ENCODE assay signal across 8 mouse cellular contexts in the genomic region with DNA sequence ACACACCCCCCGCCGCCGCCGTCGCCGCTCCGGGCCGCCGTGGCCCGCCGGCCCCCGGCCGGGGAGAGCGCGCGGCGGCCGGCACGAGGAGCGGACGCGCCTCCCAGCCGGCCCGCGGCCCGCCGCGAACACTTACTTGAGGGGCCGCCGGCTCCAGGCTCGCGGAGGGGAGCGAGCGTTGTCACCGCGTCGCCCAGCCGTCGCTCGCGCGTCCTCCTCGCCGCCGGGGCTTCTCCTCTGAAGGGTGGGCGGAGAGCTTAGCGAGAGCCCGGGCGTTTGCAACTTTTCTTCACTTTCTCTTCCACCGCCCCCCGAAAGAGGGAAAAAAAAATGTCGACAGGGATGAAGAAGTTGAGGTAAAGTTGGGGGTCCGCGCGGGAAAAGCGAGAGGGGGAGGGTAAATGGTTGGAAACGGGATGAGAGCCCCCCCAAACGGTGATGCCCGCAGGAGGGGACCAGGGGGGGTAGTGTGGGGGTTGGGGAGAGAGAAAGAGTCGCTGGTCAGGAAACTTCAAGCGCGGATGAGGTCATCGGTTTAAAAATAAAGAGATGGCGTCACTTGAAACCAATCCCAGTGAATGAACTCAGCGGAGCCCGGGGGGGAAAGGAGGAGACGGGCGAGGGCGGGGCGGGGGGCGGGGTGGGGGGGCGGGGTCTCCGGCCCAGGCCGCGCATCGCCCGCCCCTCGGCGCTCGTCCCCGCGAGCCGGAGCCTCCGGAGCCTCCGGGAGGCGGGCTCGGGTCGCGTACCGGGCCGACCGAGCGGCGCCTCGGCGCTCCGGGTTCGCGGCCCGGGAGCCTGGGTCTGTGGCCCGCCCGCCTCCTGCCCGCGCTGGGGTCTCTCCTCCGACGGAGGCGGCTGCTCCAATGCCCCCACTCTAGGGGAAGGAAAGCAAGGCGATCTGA. TPM values are rescaled to one million over a fixed set of nuclear protein-coding genes. Genes with fewer than 3 reads are reported as not detected.
DNase-seq lines count a peak whose midpoint lies in the region; ATAC-seq and TF ChIP-seq lines count a peak whose summit lies in the region.

A gene (minus strand): TSS at position 485 of the 905 bp plus-strand sequence.

- intact Hi-C loops in heart, postnatal 25 days (cut with DNase I), result loop anchor here (5.0 to 10.0 kb wide), 2 partner anchors 130 to 368 kb away; a partner anchor contains a TSS

- peak; percentile 90 for DNase-seq in MEL (ENCODE audit: low read depth, low spot score)
- DNase-seq in cerebellum, adult 18-20 months, result peak; percentile 88 to 92
- peak; percentile 86 for DNase-seq in heart, postnatal 25 days (ENCODE audit: low spot score)
- peak; percentile 91 for DNase-seq in layer of hippocampus, adult 11-12 months (ENCODE audit: low spot score)
- peak; percentile 89 for DNase-seq in liver, postnatal 0 days
- peak; percentile 83 for DNase-seq in testis, postnatal 10 days (ENCODE audit: low spot score)

- H3K4me3 ChIP-seq in MEL (ENCODE audit: control insufficient read depth in 1 of 2, insufficient read depth in 1 of 2, low read depth in 2 of 2, low read length in 2 of 2), result peak within 1 kb of the TSS; percentile 96 to 98
- H3K4me3 ChIP-seq in forebrain, embryonic 16.5 days (replicated peaks; ENCODE audit: low read length), result peak within 1 kb of the TSS; percentile 62
- H3K4me3 ChIP-seq in liver, postnatal 0 days (ENCODE audit: low read depth, low read length), result peak within 1 kb of the TSS; percentile 93
- peak within 1 kb of the TSS; percentile 60 for H3K4me3 ChIP-seq in neural tube, embryonic 14.5 days (ENCODE audit: low read depth, low read length)

- H3K79me2 ChIP-seq in MEL (ENCODE audit: control insufficient read depth, insufficient read depth, low read length, poor library complexity), result peaks cover 5% of the 10 kb centered on the region; the same call in 1 of the 2 replicates

- no peaks in the 10 kb centered on the region for H3K9me3 ChIP-seq in MEL (replicated peaks; ENCODE audit: insufficient read depth, low read length)
- no peaks in the 10 kb centered on the region for H3K9me3 ChIP-seq in forebrain, embryonic 16.5 days (ENCODE audit: control insufficient read depth, low read length)
- H3K9me3 ChIP-seq in liver, postnatal 0 days (ENCODE audit: low read length), result no peaks in the 10 kb centered on the region
- H3K9me3 ChIP-seq in neural tube, embryonic 14.5 days (ENCODE audit: control insufficient read depth, low read length), result no peaks in the 10 kb centered on the region

- H3K4me1 ChIP-seq in MEL (ENCODE audit: control insufficient read depth in 1 of 2, insufficient read depth in 2 of 2, low read length in 2 of 2), result peaks cover under 1 to 4% of the 10 kb centered on the region in 2 experiments; a peak in 2 of 4 replicates
- peaks cover 8% of the 10 kb centered on the region for H3K4me1 ChIP-seq in forebrain, embryonic 16.5 days (replicated peaks; ENCODE audit: control insufficient read depth, insufficient read depth, low read length)
- H3K4me1 ChIP-seq in liver, postnatal 0 days (ENCODE audit: insufficient read depth), result peaks cover 28% of the 10 kb centered on the region
- H3K4me1 ChIP-seq in neural tube, embryonic 14.5 days (ENCODE audit: control insufficient read depth, insufficient read depth, low read length), result no peaks in the 10 kb centered on the region

- under 1% methylated on average over 81 of the region's 108 CpGs for whole genome bisulfite sequencing in forebrain, embryonic 16.5 days
- under 1% methylated on average over 85 of the region's 108 CpGs for WGBS in liver, postnatal 0 days (ENCODE audit: insufficient replicate concordance)
- 2% methylated on average over 55 of the region's 108 CpGs for WGBS in neural tube, embryonic 14.5 days

- no peaks in the 10 kb centered on the region for H3K27me3 ChIP-seq in MEL (ENCODE audit: control insufficient read depth in 1 of 2, insufficient read depth in 2 of 2, low read length in 2 of 2)
- H3K27me3 ChIP-seq in forebrain, embryonic 16.5 days (replicated peaks; ENCODE audit: control insufficient read depth, insufficient read depth, low read length), result no peaks in the 10 kb centered on the region
- no peaks in the 10 kb centered on the region for H3K27me3 ChIP-seq in liver, postnatal 0 days (ENCODE audit: insufficient read depth, low read length)
- H3K27me3 ChIP-seq in neural tube, embryonic 14.5 days (ENCODE audit: control insufficient read depth, insufficient read depth, low read length), result peaks cover 2% of the 10 kb centered on the region

- peak within 1 kb of the TSS; percentile 88 for H3K27ac ChIP-seq in MEL (ENCODE audit: control insufficient read depth, low read depth, low read length)
- H3K27ac ChIP-seq in forebrain, embryonic 16.5 days (ENCODE audit: low read length), result peak within 1 kb of the TSS; percentile 71
- H3K27ac ChIP-seq in liver, postnatal 0 days (ENCODE audit: low read depth), result peak within 1 kb of the TSS; percentile 99
- peak within 1 kb of the TSS; percentile 60 for H3K27ac ChIP-seq in neural tube, embryonic 14.5 days (ENCODE audit: low read depth, low read length)

- peaks cover 0 to 4% of the 10 kb centered on the region in 2 experiments; a peak in 1 of 4 replicates for H3K36me3 ChIP-seq in MEL (ENCODE audit: control insufficient read depth in 1 of 2, insufficient read depth in 2 of 2, low read length in 2 of 2)
- H3K36me3 ChIP-seq in forebrain, embryonic 16.5 days (ENCODE audit: control insufficient read depth, insufficient read depth), result no peaks in the 10 kb centered on the region
- no peaks in the 10 kb centered on the region for H3K36me3 ChIP-seq in liver, postnatal 0 days (replicated peaks; ENCODE audit: insufficient read depth, low read length)
- H3K36me3 ChIP-seq in neural tube, embryonic 14.5 days (ENCODE audit: control insufficient read depth, insufficient read depth, low read length), result no peaks in the 10 kb centered on the region

- no peak; a peak in 1 of 4 replicates for TF ChIP-seq POLR2A in MEL (IDR thresholded peaks at IDR 0.05; ENCODE audit: control insufficient read depth in 1 of 2, insufficient read depth in 1 of 2, low read depth in 1 of 2, low read length in 2 of 2, poor library complexity in 1 of 2)

- no peak for TF ChIP-seq EP300 in MEL (IDR thresholded peaks at IDR 0.05; ENCODE audit: low read depth in 1 of 2, low read length in 2 of 2)
- TF ChIP-seq EP300 in liver, postnatal 0 days (IDR thresholded peaks at IDR 0.05; ENCODE audit: low read depth), result no peak

- TF ChIP-seq RAD21 in MEL (IDR thresholded peaks at IDR 0.05; ENCODE audit: low read depth, low read length), result no peak

- peak within 1 kb of the TSS; percentile 94 for H3K9ac ChIP-seq in MEL (ENCODE audit: control insufficient read depth, low read depth, low read length, poor library complexity, severe bottlenecking)
- peak within 1 kb of the TSS; percentile 73 for H3K9ac ChIP-seq in forebrain, embryonic 16.5 days (replicated peaks; ENCODE audit: low read depth, low read length)
- peak within 1 kb of the TSS; percentile 99 for H3K9ac ChIP-seq in liver, postnatal 0 days (replicated peaks)
- H3K9ac ChIP-seq in neural tube, embryonic 14.5 days (replicated peaks; ENCODE audit: low read depth, low read length), result peak within 1 kb of the TSS; percentile 85

- peak within 1 kb of the TSS; percentile 68 for H3K4me2 ChIP-seq in forebrain, embryonic 16.5 days (ENCODE audit: low read length)
- H3K4me2 ChIP-seq in liver, postnatal 0 days (ENCODE audit: low read depth, low read length), result peak within 1 kb of the TSS; percentile 92
- H3K4me2 ChIP-seq in neural tube, embryonic 14.5 days (ENCODE audit: low read depth, low read length), result peak within 1 kb of the TSS; percentile 73

- ATAC-seq in forebrain, embryonic 16.5 days, result peak; percentile 85
- ATAC-seq in liver, postnatal 0 days, result peak; percentile 87
- ATAC-seq in neural tube, embryonic 14.5 days (ENCODE audit: low read depth), result peak; percentile 85

- TF ChIP-seq CTCF in MEL (IDR thresholded peaks at IDR 0.05 in 2 of 3, conservative IDR thresholded peaks at IDR 0.05 in 1 of 3; ENCODE audit: control insufficient read depth in 1 of 3, insufficient read depth in 1 of 3, low read depth in 2 of 3, low read length in 3 of 3, poor library complexity in 1 of 3, severe bottlenecking in 1 of 3), result no peak
- no peak for TF ChIP-seq CTCF in liver, postnatal 0 days (IDR thresholded peaks at IDR 0.05; ENCODE audit: low read depth)

TF ChIP-seq in MEL, 35 proteins besides CTCF, POLR2A, EP300 and RAD21:
- TF ChIP-seq ETS1 (IDR thresholded peaks at IDR 0.05; ENCODE audit: low read depth, low read length) (peak; percentile 95), MAZ (IDR thresholded peaks at IDR 0.05; ENCODE audit: low read depth, low read length) (peak; percentile 65; the same call in 1 of the 2 replicates), MEF2A (IDR thresholded peaks at IDR 0.05; ENCODE audit: extremely low read depth, insufficient replicate concordance, low read depth, low read length, poor library complexity, severe bottlenecking) (peak; percentile 95), UBTF (IDR thresholded peaks at IDR 0.05; ENCODE audit: borderline replicate concordance, insufficient read depth, low read depth, low read length) (no peak; the same call in 1 of the 2 replicates), SMC3 (IDR thresholded peaks at IDR 0.05; ENCODE audit: low read depth, low read length) (no peak), GABPA (IDR thresholded peaks at IDR 0.05; ENCODE audit: low read depth, low read length) (no peak), JUND (IDR thresholded peaks at IDR 0.05; ENCODE audit: low read depth, low read length) (peak; percentile 62; the same call in 1 of the 2 replicates), ZNF384 (IDR thresholded peaks at IDR 0.05; ENCODE audit: low read depth, low read length) (0 out of 2 replicates have a peak, but pooled peaks have one; percentile 35), GATA1 (IDR thresholded peaks at IDR 0.05; ENCODE audit: low read depth, low read length) (no peak)
TF ChIP-seq in MEL: peak in this region for 5.

RNA-seq across cellular contexts. Expression of the gene that starts here (rescaled TPM):
- 1.9 and 2.2 TPM in 2 replicates for total RNA-seq in MEL (2012; rRNA removed)
- polyA plus RNA-seq in MEL (2012; ENCODE audit: insufficient read depth in 1 of 2, insufficient read length in 2 of 2, low read depth in 1 of 2, low replicate concordance in 2 of 2, missing spikeins in 1 of 2), result 1 to 10 TPM in 1 of 2 experiments, not detected in 1; 6.9 TPM
- 7.0 and 9.7 TPM in 2 replicates for polyA plus RNA-seq in forebrain, embryonic 16.5 days (2015; fragmentation: Nextera tagmentation; extraction: Ambion mirVana)
- 10 to 100 TPM; 22.8 TPM for total RNA-seq in heart, postnatal 25 days (2021)
- 4.5 and 5.3 TPM in 2 replicates for polyA plus RNA-seq in liver, postnatal 0 days (2015; fragmentation: Nextera tagmentation; extraction: Ambion mirVana)
- polyA plus RNA-seq in neural tube, embryonic 14.5 days (2014; fragmentation: Nextera tagmentation; extraction: Ambion mirVana), result 3.5 and 7.8 TPM in 2 replicates

Comparison
In these comparisons a context has a peak if more than half of its experiments do, and no peak if none do; other contexts are left out.
1. Peak in every context shown above with its lines: DNase-seq, ATAC-seq, H3K4me3 ChIP-seq and H3K27ac ChIP-seq.